Mouse (Mus musculus) layer of hippocampus, adult 9-10 months (tissue): ENCODE measurements around the gene Acsbg2.

Experiments
- DNase-seq: peaks from one replicate; pipeline ENCODE4 v3.0.0; 2022; ENCODE audit warnings: low spot score

Acsbg2 gene

GRCm38 (mm10) chr17:56822380-56822779, 51.9 kb downstream of the Acsbg2 start:
- no peak for DNase-seq

DNA sequence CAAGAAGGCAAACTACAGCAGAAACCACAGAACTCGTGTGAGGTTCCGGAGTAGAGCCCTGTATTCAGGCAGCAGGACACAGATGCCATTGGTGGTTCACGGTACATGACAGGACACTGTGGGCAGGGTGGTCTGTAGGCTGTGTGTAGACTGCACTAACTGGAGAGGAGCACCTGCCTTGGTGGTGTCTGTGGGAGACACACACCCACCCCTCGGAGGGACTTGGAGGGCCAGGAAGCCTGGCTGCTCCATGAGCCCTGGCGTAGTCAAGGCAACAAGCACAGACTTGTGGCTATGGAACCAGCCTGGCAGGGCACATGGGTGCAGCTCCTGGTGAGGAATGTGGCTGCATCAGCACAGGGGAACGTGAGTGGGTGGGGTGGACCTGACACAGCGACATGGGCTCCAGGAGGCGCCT, 54.5 kb downstream of the Acsbg2 start:
- DNase-seq, result no peak

DNA sequence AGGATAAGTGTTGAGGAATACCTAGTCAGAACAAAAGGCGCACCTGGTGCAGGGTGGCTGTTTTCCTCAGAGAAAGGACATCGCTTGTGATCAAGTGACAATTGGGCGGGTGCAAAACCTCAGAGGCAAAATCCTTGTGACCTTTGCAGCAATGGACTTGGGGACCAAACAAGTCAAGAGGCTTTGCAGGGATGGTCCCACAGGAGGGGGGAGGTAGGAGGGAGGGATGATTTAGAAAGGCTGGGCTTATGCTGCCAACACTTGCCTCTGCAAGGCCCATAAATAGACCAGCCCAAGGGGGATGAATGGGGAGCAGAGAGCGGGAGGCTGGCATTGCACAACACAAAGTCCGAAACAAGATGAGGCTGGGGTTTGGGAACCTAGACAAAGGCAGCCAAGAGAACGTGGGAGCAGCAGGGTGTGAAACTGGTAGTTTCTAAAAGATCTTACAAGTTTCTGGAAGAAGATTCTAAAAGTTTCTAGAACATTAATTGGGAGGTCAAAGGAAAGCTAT, 55.2 kb downstream of the Acsbg2 start:
- no peak for DNase-seq

- DNase-seq, result no peak
Observed at GRCm38 (mm10) chr17:56818067-56818636, 56.1 kb downstream of the Acsbg2 start.

GRCm38 (mm10) chr17:56815057-56815345, 59.2 kb downstream of the Acsbg2 start:
- DNase-seq, result no peak

GRCm38 (mm10) chr17:56814316-56815056, 59.8 kb downstream of the Acsbg2 start:
- DNase-seq, result peak; percentile 63

- DNase-seq, result peak; percentile 39
Observed at GRCm38 (mm10) chr17:56810245-56810644, 64.0 kb downstream of the Acsbg2 start.

DNA sequence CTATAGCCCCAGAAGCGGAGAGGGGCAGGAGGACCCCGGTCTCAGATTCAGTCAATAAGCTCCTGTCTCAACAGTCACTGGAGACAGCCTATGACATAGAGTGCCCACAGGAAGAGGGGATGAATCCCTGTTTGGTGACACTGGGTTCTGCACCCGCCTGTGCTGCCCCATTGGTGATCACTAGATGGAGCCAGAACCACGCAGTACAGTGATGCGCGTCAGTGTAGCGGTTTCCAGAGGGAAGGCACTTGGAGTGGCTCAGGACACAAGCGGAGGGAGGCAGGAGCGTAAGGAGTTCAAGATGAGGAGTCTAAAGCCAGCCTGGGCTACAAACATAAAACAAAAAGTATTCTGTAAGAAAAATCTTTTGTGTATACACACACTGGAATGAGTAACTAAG, 65.7 kb downstream of the Acsbg2 start:
- peak; percentile 75 for DNase-seq

- no peak for DNase-seq
Observed at GRCm38 (mm10) chr17:56805784-56806183, 68.5 kb downstream of the Acsbg2 start.

DNA sequence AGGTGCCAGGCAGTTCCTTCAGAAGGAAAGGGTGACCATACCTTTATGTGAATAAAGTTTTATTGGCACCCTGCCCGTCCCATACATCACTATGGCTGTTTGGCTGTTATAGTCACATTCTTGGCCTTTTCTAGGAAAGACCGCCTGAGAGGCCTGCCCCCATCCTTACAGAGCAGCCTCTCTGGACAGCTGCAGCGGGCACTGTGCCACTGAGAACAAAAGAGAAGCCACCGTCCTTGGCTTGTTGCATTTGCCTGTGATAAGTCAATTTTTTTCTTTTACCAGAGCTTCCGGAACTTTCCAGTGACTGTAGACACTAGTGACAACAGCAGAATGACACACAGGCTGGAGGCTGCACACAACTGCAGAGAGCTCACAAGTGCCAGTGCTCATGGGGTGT, 69.3 kb downstream of the Acsbg2 start:
- DNase-seq, result no peak

DNA sequence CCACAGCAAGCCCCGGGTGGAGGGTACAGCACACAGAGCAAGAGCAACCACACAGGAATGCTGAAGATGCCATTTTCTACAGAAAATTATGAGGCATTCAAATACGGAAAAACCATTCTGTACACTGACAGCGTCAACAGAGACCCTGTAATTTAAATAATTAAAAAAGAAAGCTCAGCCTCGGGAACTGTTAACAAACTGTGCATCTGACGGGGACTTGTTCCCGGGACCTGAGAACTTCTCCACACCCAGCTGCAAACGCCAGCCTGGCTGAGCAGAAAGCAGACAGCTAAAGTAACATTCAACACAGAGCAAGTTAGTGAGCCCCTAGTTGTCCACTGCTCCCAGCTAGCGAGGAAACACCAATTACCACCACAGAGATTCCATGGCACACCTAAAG, 72.2 kb downstream of the Acsbg2 start:
- DNase-seq, result no peak

DNA sequence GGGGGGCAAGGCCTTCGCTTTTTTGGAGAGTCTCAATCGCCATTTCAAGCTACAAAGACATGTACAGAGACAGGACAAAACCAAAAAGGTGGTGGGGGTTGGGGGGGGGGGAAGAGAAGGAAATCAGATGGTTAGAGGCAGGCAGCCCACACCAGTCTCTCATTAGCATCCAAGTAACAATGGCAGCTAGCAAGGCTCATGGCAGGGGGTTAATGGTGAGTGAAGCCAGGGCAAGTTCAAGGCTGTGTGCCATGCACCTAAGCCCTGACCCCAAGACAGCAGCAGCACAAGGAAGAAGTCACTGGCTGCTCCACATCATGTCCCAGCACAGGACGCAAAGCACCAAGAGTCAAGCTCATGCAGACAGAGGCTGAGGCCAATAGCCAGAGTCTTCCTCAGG, 75.0 kb downstream of the Acsbg2 start:
- DNase-seq, result no peak

DNA sequence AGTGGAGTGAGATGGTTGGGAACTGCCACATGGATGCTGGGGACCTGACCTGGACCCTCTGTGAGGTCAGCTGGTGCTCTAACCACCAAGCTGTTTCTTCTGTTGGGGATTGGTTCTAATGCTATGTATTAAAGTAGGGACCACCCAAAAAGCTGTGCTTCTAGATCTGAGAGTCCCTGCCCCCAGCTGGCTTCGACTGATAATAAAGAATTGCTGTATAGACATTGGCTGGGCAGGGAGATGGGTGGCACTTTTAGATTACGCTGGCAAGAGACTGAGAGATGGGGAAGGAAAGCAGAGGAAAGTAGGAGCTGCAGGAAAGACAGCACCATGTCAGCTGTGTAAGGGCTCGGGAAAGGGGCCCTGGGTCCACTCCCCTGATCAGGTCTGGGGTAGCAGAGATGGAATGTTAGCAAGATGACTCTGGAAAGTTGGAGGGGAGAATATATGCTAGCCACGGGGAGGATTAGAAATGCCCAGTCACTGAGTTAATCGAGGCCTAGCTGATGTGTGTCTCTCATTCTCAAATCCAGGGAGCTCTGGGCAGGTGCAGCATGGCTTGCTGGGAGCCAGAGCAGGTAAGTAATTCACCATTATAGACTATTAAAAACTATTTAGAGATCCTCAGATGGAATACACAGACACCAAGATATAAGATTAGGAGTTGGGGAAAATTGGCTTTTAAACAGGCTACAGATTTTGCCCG, 80.5 kb downstream of the Acsbg2 start:
- DNase-seq, result no peak
